Mouse (Mus musculus): Measurements from ENCODE around the gene Olfr1111.

GRCm38 (mm10) chr2:87152524-87152923 is at the start of gene Olfr1111:
- no peak for TF ChIP-seq CTCF (IDR thresholded peaks at IDR 0.05; ENCODE audit: borderline replicate concordance, extremely low read depth, insufficient read depth, insufficient read length)
- TF ChIP-seq POLR2A (IDR thresholded peaks at IDR 0.05; ENCODE audit: borderline replicate concordance, extremely low read depth, insufficient read depth, insufficient read length, poor library complexity, severe bottlenecking), result no peak
